Mouse (Mus musculus) splenic B cell, adult 2 months (primary cell): ENCODE measurements at regions not wholly inside any gene's neighbourhood (a gene's known extent, or its start where the extent isn't known, plus 50 kb on each side); places are given as distances from the start of the nearest gene placed in this dataset.
"Not testable (repeated sequence)": the region's sequence is repeated elsewhere in the genome, so short reads cannot be mapped to it uniquely, and the experiment has no call there.

Source experiments
- DNase-seq: peaks from one replicate; pipeline ENCODE4 v3.0.0-alpha.2; 2011; ENCODE audit warnings: low read depth, low spot score
- H3K27me3 ChIP-seq: 2 replicates; pipeline ENCODE4 v1.6.1; 2012; ENCODE audit warnings: mild to moderate bottlenecking, low read length, moderate library complexity, mixed read lengths; ENCODE audit not compliant: control insufficient read depth, poor library complexity, insufficient read depth, severe bottlenecking
- H3K36me3 ChIP-seq: 2 replicates; pipeline ENCODE4 v1.6.1; 2012; ENCODE audit warnings: mild to moderate bottlenecking, low read length, moderate library complexity, mixed read lengths; ENCODE audit not compliant: control insufficient read depth, poor library complexity, insufficient read depth, severe bottlenecking

DNA sequence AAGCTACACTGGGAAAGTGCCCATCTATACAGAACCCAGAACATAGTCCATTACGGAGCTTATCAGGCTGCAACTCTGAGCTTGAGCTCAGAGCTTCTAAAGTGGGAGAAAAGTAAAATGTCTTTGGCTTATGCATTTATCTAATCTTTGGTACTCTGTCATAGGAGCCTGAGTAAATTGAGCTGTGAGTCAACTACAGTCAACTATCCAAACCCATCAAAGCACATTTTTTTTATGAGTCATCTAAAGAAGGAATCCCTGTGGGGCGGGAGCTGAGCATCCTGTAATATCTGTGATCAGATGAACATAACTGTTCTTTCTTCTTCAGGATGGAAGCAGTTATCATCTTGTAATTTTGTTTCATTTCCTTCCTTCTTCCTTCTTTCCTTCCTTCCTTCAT is 323.1 kb downstream of the Trib2 start:
- DNase-seq, result no peak
- Histone ChIP-seq H3K27me3 (no peaks in the 10 kb centered on the region), H3K36me3 (no peaks in the 10 kb centered on the region)

DNA sequence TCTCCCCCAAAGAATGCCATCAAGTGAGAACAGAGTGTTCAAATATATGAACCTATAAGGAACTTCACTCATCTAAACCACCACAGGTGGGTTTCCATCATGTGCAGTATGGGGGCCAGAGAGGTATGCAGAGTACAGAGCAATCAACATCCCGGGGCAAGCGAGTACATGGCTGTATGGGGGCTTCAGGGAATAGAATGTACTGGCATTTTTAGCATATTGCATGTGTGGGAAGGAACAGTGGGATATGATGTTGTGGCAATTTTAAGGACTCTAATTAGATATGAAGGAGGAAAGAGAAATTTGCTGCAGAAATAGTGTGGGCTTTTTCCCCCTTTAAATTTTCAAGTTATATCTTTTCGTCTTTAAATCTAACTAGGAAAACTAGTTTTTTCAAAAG is 344.0 kb downstream of the Trib2 start:
- DNase-seq, result no peak
- Histone ChIP-seq H3K36me3 (no peaks in the 10 kb centered on the region), H3K27me3 (no peaks in the 10 kb centered on the region)

DNA sequence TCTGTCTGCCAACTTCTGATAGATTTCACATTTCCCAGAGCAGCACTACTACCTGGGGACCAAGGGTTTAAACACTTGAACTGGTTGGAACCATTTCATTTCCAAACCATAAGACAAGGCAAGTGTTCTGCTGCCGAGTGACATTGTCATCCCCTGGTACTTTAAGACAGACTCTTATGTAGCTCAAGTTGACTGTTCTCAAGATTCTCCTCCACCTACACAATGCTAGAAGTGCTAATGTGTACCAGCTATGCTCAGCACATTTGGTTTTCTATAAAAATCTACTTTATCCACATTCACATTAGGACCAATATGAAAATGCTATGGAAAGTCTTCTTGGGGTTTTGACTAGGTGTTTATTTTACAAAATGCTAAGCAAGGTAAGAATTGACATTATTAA is 357.3 kb downstream of the Trib2 start:
- Histone ChIP-seq H3K36me3 (no peaks in the 10 kb centered on the region), H3K27me3 (no peaks in the 10 kb centered on the region)
- DNase-seq, result no peak

GRCm38 (mm10) chr12:15456369-15456768 is 360.4 kb downstream of the Trib2 start:
- not testable (repeated sequence) for H3K27me3 ChIP-seq, DNase-seq, H3K36me3 ChIP-seq

DNA sequence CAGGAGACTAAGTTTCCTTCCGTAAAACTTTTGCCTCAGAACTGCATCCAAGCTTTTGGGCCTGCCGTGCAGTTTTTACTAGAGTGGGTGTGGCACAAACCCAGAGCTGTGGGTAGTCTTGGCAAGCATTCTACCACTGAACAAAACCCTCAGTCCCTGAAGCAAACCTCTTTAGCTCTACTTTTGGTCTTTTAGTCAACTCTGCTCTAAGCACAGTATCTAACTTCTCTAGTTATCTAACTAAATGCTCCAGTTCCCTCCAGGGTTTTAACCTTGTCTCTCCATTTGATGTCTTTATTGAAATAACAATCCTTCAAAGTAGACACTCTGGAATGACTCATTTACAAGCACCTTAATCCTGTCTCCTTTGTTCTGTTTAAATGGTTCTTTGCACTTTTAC is 361.0 kb downstream of the Trib2 start:
- Histone ChIP-seq H3K27me3 (no peaks in the 10 kb centered on the region), H3K36me3 (no peaks in the 10 kb centered on the region)
- DNase-seq, result no peak

DNA sequence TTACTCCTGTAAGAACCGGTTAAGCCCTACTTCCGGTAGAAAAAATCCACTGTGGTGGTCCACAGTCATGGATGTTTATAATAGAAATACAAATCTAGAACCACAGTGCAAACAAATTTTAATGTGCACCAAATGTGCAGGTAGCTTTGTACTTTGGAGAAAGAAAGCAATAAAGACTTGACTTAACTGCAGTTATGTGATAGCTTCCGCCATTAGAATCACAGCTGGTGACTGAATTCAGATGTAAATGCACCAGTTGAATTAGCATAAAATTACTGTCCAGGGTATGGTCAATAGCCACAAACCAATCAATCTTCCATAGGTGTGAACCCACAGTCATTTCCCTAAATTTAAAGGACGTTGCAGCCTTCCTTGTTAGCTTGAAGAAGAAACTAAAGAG is 367.2 kb downstream of the Trib2 start:
- H3K36me3 ChIP-seq, result no peaks in the 10 kb centered on the region
- H3K27me3 ChIP-seq, result no peaks in the 10 kb centered on the region
- no peak for DNase-seq

DNA sequence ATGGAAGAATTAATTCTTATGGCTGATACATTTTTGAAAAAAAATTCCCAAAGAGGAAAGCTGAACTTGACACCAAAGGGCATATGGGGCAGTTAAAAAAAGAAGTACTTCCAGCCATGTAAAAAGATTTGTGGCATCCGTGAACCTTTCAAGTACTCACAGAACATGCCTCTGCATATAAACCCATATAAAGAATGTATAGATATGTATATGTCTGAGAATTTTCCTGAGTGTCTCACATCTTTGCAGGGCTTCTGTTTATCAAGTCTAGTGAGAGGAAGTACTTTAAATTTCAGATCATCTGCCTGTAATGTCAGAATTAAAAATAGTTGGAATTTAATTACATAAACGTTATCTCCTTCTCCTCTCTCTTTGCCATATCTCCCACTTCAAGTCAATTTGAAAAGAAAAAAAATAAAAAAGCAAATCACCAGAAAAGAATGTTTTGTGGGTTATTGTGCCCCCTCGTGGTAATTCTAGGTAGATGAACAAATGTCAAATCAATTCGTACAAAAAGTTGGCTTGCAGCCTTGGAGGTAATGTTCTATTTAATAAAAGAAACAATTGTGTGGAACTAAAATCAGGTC is 400.4 kb downstream of the Trib2 start:
- Histone ChIP-seq H3K27me3 (no peaks in the 10 kb centered on the region), H3K36me3 (no peaks in the 10 kb centered on the region)
- no peak for DNase-seq

DNA sequence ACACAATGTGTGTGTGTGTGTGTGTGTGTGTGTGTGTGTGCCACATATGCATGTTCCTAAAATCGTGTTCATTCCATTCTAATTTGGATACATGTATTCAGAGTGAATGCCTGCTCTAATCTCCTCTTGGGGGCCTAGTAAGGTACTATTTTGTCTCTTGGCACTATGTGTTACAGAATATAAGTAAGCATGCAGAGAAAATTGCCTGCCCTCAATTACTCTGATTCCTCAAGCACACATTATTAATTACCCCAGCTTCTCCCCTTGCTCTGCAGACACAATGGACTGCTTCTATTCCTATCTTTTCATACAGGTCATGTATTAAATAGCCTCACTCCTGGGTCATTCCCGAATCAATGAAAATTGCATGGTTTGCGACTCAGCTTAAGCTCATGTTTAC is 406.3 kb downstream of the Trib2 start:
- no peak for DNase-seq
- Histone ChIP-seq H3K36me3 (no peaks in the 10 kb centered on the region), H3K27me3 (no peaks in the 10 kb centered on the region)

- not testable (repeated sequence) for H3K36me3 ChIP-seq, DNase-seq, H3K27me3 ChIP-seq
These were observed 409.1 kb downstream of the Trib2 start for GRCm38 (mm10) chr12:15407577-15407976.

- Histone ChIP-seq H3K36me3 (no peaks in the 10 kb centered on the region), H3K27me3 (no peaks in the 10 kb centered on the region)
- DNase-seq, result no peak
These were observed 424.1 kb downstream of the Trib2 start for GRCm38 (mm10) chr12:15392641-15393040.

DNA sequence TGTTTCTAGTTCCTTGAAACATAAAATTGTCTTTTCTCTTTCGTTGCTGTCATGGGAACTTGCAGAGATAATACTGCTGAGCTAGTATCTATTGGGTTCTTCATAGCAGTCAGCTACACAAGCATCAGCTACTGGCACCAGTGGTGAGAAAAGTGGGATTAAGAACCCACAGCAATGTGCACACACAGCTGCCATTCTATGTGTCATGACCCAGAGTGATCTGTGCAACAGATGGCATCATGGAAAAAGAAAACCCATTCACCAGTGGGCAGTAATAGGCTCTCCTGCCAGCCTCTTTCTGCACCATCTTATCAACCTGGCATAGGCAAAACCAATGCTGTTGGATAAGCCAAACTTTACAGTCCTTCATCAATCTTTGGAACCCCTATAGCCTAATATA is 428.1 kb downstream of the Trib2 start:
- Histone ChIP-seq H3K27me3 (no peaks in the 10 kb centered on the region), H3K36me3 (no peaks in the 10 kb centered on the region)
- DNase-seq, result no peak

DNA sequence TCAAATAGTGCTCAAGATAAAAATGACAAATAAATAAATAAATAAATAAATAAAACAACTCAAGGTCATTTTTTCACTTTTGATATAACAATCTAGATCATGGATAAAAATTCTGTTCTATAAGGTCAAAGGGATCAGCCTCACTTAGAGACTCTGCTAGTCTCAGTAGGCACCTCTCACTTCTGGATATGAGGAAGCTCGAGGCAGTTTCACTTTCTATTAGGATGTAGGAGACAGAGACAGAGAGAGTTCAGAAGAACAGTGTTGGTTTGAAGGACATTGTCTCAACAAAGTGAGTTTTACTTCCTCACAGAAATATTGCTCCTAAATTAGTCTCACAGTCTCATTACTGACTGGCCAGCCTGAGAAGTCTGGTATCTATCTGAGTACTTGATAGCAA is 458.9 kb downstream of the Trib2 start:
- no peaks in the 10 kb centered on the region for H3K36me3 ChIP-seq
- no peak for DNase-seq
- H3K27me3 ChIP-seq, result no peaks in the 10 kb centered on the region

DNA sequence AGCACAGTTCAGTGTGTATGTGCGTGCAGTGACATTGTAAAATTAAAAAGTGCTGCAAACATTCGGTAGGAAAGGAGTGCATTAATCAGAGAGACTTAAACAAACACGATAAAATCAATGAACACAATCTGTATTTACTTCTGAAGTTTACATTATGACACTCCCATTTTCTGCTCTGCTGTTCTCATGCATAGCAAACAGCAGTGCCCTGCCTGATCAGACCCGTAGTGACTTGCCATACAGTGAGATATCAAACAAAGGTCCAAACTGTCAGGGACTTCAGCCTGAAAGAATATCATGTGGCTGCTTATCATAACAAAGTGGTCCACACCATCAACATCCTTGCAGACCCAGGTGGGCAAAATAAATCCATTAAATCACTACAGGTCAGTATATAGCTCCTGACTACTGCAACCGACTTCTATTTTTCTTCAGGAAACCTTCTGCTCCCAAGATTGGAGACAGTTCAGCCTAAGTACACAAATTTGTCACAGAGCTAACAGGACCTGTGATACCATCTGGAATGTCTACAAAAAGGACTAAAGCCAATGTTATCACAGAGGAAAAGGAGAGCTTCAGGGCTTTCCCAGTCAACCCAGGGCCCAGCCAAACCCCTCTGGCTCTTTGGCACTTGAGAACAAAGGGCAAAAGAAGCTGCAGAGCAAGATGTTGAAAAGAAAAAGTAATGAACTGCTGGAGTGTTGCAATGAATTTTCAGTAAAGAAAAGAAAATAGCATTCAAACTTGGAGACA is 495.8 kb downstream of the Trib2 start:
- no peaks in the 10 kb centered on the region for H3K36me3 ChIP-seq
- H3K27me3 ChIP-seq, result no peaks in the 10 kb centered on the region
- DNase-seq, result no peak

- no peaks in the 10 kb centered on the region for H3K36me3 ChIP-seq
- H3K27me3 ChIP-seq, result no peaks in the 10 kb centered on the region
These were observed 497.1 kb downstream of the Trib2 start for GRCm38 (mm10) chr12:15319647-15320046.

DNA sequence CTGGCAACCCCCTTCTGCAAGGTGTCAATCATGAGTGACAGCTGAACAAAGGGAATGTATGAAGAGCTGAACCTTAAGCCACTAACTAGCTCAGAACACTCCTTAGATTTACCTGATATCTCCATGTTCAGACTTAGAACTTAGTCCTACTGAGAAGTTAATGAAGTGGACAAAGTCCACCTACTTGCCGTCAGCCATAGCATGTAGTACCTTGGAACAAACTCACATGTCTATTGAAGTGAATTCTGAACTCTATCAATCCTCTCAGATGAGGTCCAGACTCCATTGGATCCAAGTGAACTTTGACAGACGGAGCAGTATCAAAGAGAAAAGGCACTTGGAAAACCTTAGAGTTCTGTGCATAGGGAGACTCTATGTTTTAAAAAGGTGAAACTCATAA is 521.8 kb downstream of the Trib2 start:
- Histone ChIP-seq H3K36me3 (no peaks in the 10 kb centered on the region), H3K27me3 (no peaks in the 10 kb centered on the region)
- DNase-seq, result no peak

More at GRCm38 (mm10) chr12:15319647-15320046, 497.1 kb downstream of the Trib2 start:
- no peak for DNase-seq

GRCm38 (mm10) chr12:15262165-15262564 is 554.6 kb downstream of the Trib2 start:
- Histone ChIP-seq H3K36me3 (no peaks in the 10 kb centered on the region), H3K27me3 (no peaks in the 10 kb centered on the region)
- DNase-seq, result no peak
